Mouse (Mus musculus) monocyte, adult 59 days (primary cell): Measurements from ENCODE around the gene Zbtb11. TPM values are rescaled to one million over a fixed set of nuclear protein-coding genes. Genes with fewer than 3 reads are reported as not detected.

Experiments
- total RNA-seq, 2 experiments: library from RNA; stranded (reverse); gene quantifications; one replicate each; pipeline ENCODE4 v1.2.4; 2023

Zbtb11 gene
- total RNA-seq: 10 to 100 TPM; 33.9 to 34.2 TPM

GRCm38 (mm10) chr16:55973431-55974255 lies at the start of gene Zbtb11:
Gene Zbtb11 (plus strand): TSS chr16:55973883.

GRCm38 (mm10) chr16:55934453-55935037 lies 39.1 kb upstream of the Zbtb11 start, which contains the start of gene Cep97:
Gene Cep97 (minus strand): TSS chr16:55934855.

GRCm38 (mm10) chr16:55966212-55966871 lies 7.3 kb upstream of the Zbtb11 start, which contains the start of gene Rpl24:
Gene Rpl24 (plus strand): TSS chr16:55966275.

DNA sequence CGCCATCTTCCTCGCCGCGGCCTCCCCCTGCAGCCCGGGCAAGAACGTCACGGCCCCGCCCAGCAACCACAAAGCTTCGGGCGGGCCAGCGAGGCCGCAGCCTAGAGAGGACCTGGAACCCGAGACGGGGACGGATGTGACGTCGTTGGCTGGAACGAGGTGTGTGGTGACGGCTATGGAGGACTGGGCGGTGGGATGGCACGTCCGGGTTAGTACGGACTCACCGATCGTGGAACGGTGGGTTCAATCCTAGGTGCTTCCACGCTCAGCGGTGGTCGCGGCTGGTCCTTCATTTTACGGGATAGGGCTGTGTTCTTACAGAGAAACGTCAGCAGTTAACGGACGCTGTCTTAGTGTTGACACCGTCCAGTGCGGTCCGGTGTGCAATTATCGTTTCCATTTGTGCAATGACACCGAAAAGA lies 56.0 kb downstream of the Zbtb11 start, which contains the start of gene Pcnp:
Gene Pcnp, minus strand, starts transcription at position 79 of the 422 bp plus-strand sequence.

DNA sequence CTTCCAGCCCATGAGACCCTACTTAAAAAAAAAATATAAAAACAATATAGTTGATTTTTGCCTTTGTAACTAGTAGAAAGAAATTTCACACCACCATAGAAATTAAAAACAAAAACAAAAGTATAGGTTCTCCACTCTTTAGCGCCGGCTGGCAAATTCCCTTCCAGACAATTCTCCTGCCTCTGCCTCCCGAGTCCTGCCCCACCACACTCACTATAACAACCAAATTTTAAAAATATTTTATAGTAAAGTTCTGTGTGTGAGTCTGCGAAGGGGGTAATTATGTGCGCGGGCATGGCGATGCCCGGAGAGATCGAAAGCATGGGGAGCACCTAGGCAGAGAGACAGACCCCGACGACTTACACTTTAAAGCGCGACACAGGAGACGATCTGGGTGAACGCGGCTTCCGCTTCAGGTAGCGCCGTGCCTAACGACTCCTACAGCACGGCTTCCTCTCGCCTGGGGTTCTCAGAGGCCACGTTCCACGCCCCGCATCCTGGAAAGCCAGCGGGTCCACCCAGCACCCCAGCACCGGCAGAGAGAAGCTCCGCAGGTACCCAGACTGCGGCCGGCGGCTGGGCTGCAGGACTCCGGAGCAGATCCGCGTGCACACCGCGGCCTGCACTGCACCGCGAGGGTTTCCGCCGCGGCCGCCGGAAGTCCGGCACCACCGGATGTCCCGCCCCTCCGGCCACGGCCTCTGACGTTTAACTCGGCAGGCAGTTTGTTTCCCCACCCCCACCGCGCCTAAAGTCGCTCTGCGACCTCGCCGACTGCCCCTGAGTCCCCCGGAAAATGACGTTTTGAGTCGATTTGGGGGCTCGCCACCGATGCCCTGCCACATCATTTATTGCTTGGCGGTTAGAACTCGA lies 63.7 kb downstream of the Zbtb11 start, which contains the start of gene Trmt10c:
Gene Trmt10c, minus strand, starts transcription at position 682 of the 873 bp plus-strand sequence.

DNA sequence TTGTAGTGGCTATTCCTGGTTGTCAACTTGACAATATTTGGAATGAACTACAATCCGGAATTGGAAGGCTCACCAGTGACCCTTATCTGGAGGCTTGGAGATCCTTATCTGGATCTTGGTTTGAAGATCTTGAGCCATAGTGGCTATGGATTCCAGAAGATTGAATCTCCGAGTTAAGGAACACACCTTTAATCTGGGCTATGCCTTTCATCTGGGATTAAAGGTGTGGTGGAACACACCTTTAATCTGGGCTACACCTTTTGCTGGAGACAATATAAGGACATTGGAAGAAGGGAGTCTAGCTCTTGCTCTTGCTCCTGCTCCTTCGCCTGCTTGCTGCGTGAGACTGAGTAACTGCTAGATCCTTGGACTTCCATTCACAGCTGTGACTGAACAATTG lies 74.4 kb downstream of the Zbtb11 start, which contains the start of gene Senp7:
Gene Senp7, plus strand, starts transcription at position 301 of the 400 bp plus-strand sequence.

Other genes with a start within 250 kb of the Zbtb11 start
- gene Nfkbiz, start 135.0 kb upstream of the Zbtb11 start, total RNA-seq: 100 to 1,000 TPM; 397 to 540 TPM
- gene Nxpe3, start 78.6 kb upstream of the Zbtb11 start, total RNA-seq: 1 to 10 TPM; 3.0 to 3.2 TPM
- 1 to 10 TPM; 2.2 to 3.9 TPM for gene Cep97, start 39.0 kb upstream of the Zbtb11 start, total RNA-seq
- gene Rpl24, start 7.6 kb upstream of the Zbtb11 start, total RNA-seq: 100 to 1,000 TPM; 687 to 765 TPM
- gene Pcnp, start 55.9 kb downstream of the Zbtb11 start, total RNA-seq: 100 to 1,000 TPM in 1 of 2 experiments, 10 to 100 TPM in 1; 97.2 to 102 TPM
- gene Trmt10c, start 63.9 kb downstream of the Zbtb11 start, total RNA-seq: 1 to 10 TPM; 6.6 to 7.2 TPM
- gene Senp7, start 74.5 kb downstream of the Zbtb11 start, total RNA-seq: 10 to 100 TPM; 33.5 to 33.7 TPM
- under 1 TPM in 1 of 2 experiments, not detected in 1; 0.18 TPM for gene Impg2, start 230.4 kb downstream of the Zbtb11 start, total RNA-seq